Mouse (Mus musculus): ENCODE results near the gene Me1.

The Me1 gene

GRCm38 (mm10) chr9:86695818-86696261, at the start of gene Me1:
TSS of gene Me1 (minus strand) at chr9:86695953.
- DNase-seq (ENCODE audit: extremely low read depth, insufficient read length, low spot score) = peak; percentile 77

- no peak for DNase-seq (ENCODE audit: extremely low read depth, insufficient read length, low spot score)
Measured at GRCm38 (mm10) chr9:86744041-86744440, 48.3 kb upstream of the Me1 start.

- no peak for DNase-seq (ENCODE audit: extremely low read depth, insufficient read length, low spot score)
Measured at GRCm38 (mm10) chr9:86742959-86743911, 47.5 kb upstream of the Me1 start, which contains the start of gene Prss35. TSS of gene Prss35 (plus strand) at chr9:86743649.

DNA sequence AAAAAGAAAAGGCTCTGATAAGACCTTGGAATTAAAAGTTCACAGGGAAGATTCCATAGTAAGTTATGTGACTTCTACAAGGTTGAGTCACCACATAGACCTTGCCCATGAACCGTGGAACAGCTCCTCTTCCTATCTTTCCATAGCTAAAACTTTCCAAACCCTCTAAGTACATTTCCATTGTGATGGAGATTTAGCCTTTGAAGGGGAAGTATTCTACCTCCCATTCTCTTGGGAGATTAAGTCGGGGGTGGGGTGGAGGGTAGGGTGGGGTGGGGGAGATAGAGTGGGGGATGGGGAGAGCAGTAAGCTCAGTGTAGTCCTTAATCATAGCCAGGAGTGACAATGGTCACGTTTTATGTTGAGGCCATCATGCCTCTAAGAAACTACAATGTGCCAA, 44.2 kb upstream of the Me1 start:
- DNase-seq (ENCODE audit: extremely low read depth, insufficient read length, low spot score) = no peak

DNA sequence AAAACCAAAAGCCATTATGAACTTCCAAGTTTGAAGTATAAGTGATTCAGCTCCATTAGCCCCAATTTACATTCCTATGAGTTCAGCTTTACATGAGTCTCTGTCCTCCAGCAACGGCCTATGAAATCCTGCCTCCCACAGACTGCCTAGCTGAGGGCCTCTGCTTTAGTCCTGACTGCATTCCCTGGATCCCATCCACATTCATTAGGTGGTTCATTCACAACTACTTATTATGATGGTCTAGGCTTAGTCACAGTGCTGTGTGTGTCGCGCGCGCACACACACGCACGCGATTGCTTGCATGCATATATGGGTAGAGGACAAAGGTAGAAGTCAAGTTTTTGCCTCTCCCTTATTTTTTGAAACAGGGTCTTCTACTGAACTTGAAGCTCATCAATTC, 43.0 kb upstream of the Me1 start:
- no peak for DNase-seq (ENCODE audit: extremely low read depth, insufficient read length, low spot score)

DNA sequence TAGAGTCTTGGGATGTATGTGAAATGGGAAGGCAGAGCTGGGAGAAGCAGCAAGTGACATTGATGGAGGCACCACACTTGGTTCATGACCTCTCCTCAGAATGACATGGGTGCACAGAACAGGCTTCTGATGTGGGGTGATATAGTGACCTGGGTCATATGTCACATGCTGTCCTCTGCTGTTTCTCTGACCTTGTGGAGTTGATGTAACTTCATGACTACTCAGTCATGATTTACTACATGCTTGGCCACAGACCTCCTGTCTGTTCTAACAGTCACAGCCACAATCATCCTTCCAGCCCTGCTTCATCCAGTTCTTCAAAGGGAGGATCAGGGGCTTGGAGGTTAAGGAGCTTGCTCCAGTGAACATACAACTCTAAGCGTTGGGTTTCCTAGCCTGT, 42.3 kb upstream of the Me1 start:
- DNase-seq (ENCODE audit: extremely low read depth, insufficient read length, low spot score) = no peak

GRCm38 (mm10) chr9:86736991-86737390, 41.2 kb upstream of the Me1 start:
- peak; percentile 13 for DNase-seq (ENCODE audit: extremely low read depth, insufficient read length, low spot score)

DNA sequence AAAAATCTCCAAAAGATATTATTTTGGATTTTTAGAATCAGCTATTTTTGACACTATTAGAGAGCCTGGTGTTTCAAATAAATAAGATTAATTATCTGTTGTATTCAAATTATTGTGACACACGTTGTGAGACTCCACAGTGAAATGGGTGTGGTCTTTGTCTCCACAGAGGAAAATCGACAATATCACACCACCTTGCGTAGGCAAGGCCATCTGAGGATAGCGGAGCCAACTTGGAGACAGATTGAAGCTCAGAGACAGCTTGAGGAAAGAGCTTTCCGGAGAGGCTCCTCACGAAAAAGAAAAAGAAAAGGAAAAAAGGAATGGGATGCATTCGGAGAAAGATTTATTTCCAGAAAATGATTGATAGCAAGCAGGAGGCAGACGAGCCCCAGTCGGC, 39.0 kb upstream of the Me1 start:
- no peak for DNase-seq (ENCODE audit: extremely low read depth, insufficient read length, low spot score)

GRCm38 (mm10) chr9:86734357-86734756, 38.6 kb upstream of the Me1 start:
- no peak for DNase-seq (ENCODE audit: extremely low read depth, insufficient read length, low spot score)

DNA sequence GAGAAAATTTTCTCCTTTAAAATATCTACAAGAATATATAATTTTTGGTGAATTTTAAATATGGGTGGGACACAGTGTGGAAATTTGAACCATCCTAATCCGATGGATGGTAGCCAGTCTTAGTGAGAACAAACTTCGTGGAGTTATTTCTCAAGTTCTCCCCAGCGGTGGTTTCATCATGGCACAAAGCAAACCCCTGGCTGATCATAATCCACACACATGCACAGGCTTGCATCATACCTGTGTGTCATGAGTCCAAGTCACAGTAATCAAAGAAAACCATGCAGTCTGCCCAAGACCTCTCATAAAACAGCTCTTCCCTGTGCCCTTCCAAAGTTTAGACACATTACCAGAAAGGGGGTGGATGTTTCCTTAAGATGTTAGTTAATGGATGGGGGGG, 34.1 kb upstream of the Me1 start:
- DNase-seq (ENCODE audit: extremely low read depth, insufficient read length, low spot score) = no peak

DNA sequence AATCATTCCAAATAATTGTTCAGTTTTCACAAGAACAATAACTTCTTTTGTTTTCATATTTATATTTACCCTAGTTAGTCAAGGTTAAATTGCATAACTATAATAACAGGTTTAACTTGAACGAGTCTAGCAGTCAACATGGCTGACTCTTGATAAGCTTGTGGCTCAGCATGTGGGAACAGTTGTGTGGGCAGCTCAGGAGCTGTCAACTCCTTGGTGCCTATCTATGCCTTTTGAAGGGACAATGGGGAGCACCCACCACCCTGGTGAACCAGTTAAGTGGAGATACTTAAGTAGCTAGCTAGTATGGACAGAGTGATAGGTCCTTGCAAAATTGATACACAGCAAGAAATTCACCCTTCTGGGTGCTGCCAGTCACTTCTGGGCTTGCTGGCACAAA, 33.3 kb upstream of the Me1 start:
- DNase-seq (ENCODE audit: extremely low read depth, insufficient read length, low spot score) = no peak

DNA sequence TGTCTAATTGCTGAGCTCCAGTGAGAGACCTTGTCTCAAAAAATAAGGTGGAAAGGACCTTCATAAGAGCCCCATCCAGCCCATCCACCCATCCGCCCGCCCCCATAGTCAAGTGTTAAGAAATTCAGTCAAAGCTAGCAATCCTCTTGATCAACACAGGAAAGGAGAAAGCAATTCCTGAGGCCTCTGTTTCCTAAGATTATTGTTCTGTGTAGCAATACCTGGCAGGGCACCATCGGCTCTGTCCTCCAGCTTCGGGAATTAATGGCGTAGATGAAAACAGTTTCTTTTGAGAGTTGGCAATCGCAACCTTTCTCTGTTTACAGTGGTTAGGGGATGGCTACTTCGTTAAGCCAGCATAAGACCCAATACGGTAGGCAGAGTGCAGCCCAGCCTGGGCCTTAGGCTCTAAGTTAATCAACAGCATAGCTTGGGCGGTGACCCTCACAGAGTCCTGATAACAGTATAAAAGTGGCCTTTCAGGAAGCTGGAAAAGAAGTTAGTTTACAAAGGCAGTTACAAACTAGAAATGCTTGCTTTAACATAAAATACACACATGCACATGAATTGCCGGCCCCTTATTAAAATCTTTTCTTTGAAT, 32.6 kb upstream of the Me1 start:
- DNase-seq (ENCODE audit: extremely low read depth, insufficient read length, low spot score) = no peak

DNA sequence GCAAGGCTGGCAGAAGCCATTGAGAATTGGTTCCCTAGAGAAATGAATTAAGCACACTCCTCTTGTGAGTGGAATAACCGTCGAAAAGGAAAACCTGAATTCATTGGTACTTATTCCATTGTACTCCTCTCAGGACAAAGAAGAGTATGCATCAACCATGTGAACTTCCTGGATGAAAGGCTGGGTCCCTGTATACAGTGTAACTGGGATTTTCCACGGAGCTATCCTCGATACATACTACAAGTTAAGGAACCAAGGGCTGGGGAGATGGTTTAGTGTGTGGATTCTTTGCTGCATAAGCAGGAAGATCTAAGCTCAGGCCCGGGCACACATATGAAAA, 30.6 kb upstream of the Me1 start:
- DNase-seq (ENCODE audit: extremely low read depth, insufficient read length, low spot score) = no peak

DNA sequence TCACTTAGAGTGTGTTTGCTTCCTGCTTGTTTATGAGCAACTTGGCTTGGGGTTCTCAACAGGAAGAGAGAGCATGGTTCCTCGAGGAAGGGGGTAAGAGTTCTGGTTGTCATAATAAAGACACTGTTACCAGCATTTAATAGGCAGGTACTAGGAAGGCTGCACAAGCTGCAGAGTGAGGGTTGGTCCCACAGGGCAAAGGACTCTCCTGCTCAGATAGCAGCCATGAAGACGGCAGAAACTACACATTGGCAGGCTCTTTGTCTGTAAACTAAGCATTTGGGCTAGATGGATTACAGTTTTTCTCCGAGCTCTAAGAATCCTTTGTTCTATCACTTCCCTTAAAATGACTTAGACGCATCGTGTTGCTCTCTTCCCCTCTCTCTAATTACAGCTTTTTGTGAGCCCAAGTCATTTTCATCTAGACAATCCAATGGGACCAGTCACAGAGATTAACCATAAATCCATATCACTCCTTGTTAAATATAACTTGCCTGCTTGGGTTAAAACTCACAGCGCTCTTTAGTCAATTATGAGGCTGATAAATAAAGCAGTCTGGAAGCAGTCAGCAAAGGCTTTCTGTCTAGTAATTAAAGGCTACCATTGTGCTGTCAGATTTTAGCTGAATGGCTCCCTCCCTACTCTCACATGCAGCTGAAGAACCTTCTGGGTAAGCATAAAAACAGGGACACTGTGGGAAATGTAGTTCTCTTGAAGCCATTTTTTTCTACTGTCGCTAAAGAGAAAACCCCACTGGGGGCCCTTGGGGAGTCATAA, 30.0 kb upstream of the Me1 start:
- DNase-seq (ENCODE audit: extremely low read depth, insufficient read length, low spot score) = no peak

- no peak for DNase-seq (ENCODE audit: extremely low read depth, insufficient read length, low spot score)
Measured at GRCm38 (mm10) chr9:86725066-86725465, 29.3 kb upstream of the Me1 start.

DNA sequence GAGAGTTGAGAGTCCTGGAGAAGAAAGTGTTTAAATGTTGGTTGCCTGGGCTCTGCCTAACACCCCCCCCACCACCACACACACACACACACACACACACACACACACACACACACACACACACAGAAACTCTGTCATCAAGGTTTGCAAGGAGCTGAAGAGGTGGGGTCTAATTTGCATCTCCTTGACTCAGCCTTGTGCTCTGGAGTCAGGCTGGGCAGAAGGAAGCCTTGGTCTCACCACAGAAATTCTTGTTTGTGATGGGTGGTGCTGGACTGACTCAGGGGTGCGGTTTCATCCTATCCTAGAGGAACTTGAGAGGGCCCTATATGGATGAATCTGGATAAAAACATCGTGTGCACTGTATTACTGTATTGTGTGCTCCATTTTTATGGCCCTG, 25.0 kb upstream of the Me1 start:
- DNase-seq (ENCODE audit: extremely low read depth, insufficient read length, low spot score) = peak; percentile 36

GRCm38 (mm10) chr9:86720227-86720626, 24.5 kb upstream of the Me1 start:
- no peak for DNase-seq (ENCODE audit: extremely low read depth, insufficient read length, low spot score)

- no peak for DNase-seq (ENCODE audit: extremely low read depth, insufficient read length, low spot score)
Measured at GRCm38 (mm10) chr9:86717119-86717518, 21.4 kb upstream of the Me1 start.

- no peak for DNase-seq (ENCODE audit: extremely low read depth, insufficient read length, low spot score)
Measured at GRCm38 (mm10) chr9:86716540-86716939, 20.8 kb upstream of the Me1 start.

- no peak for DNase-seq (ENCODE audit: extremely low read depth, insufficient read length, low spot score)
Measured at GRCm38 (mm10) chr9:86714089-86714488, 18.3 kb upstream of the Me1 start.

DNA sequence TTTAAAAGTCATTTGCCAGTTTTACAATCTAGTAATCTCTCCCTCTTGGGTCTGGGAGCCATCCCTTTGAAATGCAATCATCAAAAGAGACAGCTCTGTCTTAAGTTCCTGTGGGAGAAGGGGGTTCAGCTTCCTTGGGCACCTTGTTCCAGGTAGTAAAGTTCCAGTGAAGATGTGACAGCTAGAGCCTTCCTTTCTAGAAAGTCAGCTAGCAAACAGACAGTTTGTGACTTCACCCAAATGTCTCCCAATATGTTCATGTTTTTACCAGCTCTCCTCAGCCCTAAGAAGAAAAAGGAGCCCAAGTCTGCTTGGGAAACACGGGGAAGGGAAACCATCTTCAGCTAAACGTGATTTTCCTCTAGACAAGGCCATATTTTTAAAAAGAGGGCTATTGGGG, 16.9 kb upstream of the Me1 start:
- DNase-seq (ENCODE audit: extremely low read depth, insufficient read length, low spot score) = no peak

Measured in 3134 (cell line).